Mouse (Mus musculus): ENCODE results near the gene Cdh24. TPM values are rescaled to one million over a fixed set of nuclear protein-coding genes. Genes with fewer than 3 reads are reported as not detected.

Gene Cdh24
- 1.00 and 1.1 TPM in 2 replicates for polyA plus RNA-seq (2012; rRNA removed)

GRCm38 (mm10) chr14:54641305-54641969 is at the start of gene Cdh24:
Cdh24 (minus strand) TSS chr14:54641364.

GRCm38 (mm10) chr14:54686522-54687143 is 45.5 kb upstream of the Cdh24 start, which contains the start of gene Acin1:
Acin1 (minus strand) TSS chr14:54686931.

GRCm38 (mm10) chr14:54686063-54686521 is 44.9 kb upstream of the Cdh24 start, which contains the start of gene 1700123O20Rik:
1700123O20Rik (plus strand) TSS chr14:54686216.

GRCm38 (mm10) chr14:54640946-54641304 is 239 bp downstream of the Cdh24 start, which contains the start of gene Gm17606:
Gm17606 (plus strand) TSS chr14:54640952.

GRCm38 (mm10) chr14:54621133-54621532 is 20.0 kb downstream of the Cdh24 start, which contains the start of gene Psmb11:
Psmb11 (plus strand) TSS chr14:54621433.

GRCm38 (mm10) chr14:54617897-54618365 is 23.2 kb downstream of the Cdh24 start, which contains the start of gene Psmb5:
Psmb5 (minus strand) TSS chr14:54618022.

GRCm38 (mm10) chr14:54605752-54606321 is 35.3 kb downstream of the Cdh24 start, which contains the start of gene 4931414P19Rik:
4931414P19Rik (minus strand) TSS chr14:54605993.

Other genes with a start within 250 kb of the Cdh24 start
- 6.7 and 7.2 TPM in 2 replicates for gene Slc7a7, start 223.6 kb downstream of the Cdh24 start, polyA plus RNA-seq (2012; rRNA removed)
- 155 and 165 TPM in 2 replicates for gene Mrpl52, start 214.5 kb downstream of the Cdh24 start, polyA plus RNA-seq (2012; rRNA removed)
- gene Mmp14, start 209.8 kb downstream of the Cdh24 start, polyA plus RNA-seq (2012; rRNA removed) = 18.4 and 19.3 TPM in 2 replicates
- 10.2 and 12.6 TPM in 2 replicates for gene Lrp10, start 177.2 kb downstream of the Cdh24 start, polyA plus RNA-seq (2012; rRNA removed)
- 0.06 and 0.08 TPM in 2 replicates for gene Rem2, start 165.3 kb downstream of the Cdh24 start, polyA plus RNA-seq (2012; rRNA removed)
- gene Prmt5, start 123.8 kb downstream of the Cdh24 start, polyA plus RNA-seq (2012; rRNA removed) = 23.5 and 25.7 TPM in 2 replicates
- gene Haus4, start 86.7 kb downstream of the Cdh24 start, polyA plus RNA-seq (2012; rRNA removed) = 23.2 and 26.4 TPM in 2 replicates
- 3.7 and 4.5 TPM in 2 replicates for gene Ajuba, start 63.8 kb downstream of the Cdh24 start, polyA plus RNA-seq (2012; rRNA removed)
- gene 4931414P19Rik, start 35.4 kb downstream of the Cdh24 start, polyA plus RNA-seq (2012; rRNA removed) = 3.8 and 4.0 TPM in 2 replicates
- 104 and 126 TPM in 2 replicates for gene Psmb5, start 23.3 kb downstream of the Cdh24 start, polyA plus RNA-seq (2012; rRNA removed)
- 0.01 TPM in 1 of 2 replicates, not detected in the other for gene Psmb11, start 19.9 kb downstream of the Cdh24 start, polyA plus RNA-seq (2012; rRNA removed)
- not detected in 2 replicates for gene Gm17606, start 412 bp downstream of the Cdh24 start, polyA plus RNA-seq (2012; rRNA removed)
- gene 1700123O20Rik, start 44.9 kb upstream of the Cdh24 start, polyA plus RNA-seq (2012; rRNA removed) = 32.7 and 36.7 TPM in 2 replicates
- gene Acin1, start 45.6 kb upstream of the Cdh24 start, polyA plus RNA-seq (2012; rRNA removed) = 71.1 and 71.7 TPM in 2 replicates
- 0.05 TPM in 2 replicates for gene Gm29776, start 57.5 kb upstream of the Cdh24 start, polyA plus RNA-seq (2012; rRNA removed)
- gene Cebpe, start 70.8 kb upstream of the Cdh24 start, polyA plus RNA-seq (2012; rRNA removed) = 5.1 and 7.5 TPM in 2 replicates
- 2.9 and 3.6 TPM in 2 replicates for gene Slc7a8, start 140.6 kb upstream of the Cdh24 start, polyA plus RNA-seq (2012; rRNA removed)
- not detected in 2 replicates for gene Rnf212b, start 172.8 kb upstream of the Cdh24 start, polyA plus RNA-seq (2012; rRNA removed)
- gene Homez, start 229.6 kb upstream of the Cdh24 start, polyA plus RNA-seq (2012; rRNA removed) = 1.1 and 1.2 TPM in 2 replicates
- gene Ppp1r3e, start 236.2 kb upstream of the Cdh24 start, polyA plus RNA-seq (2012; rRNA removed) = 2.6 and 3.0 TPM in 2 replicates
- gene Bcl2l2, start 242.0 kb upstream of the Cdh24 start, polyA plus RNA-seq (2012; rRNA removed) = 4.9 and 5.8 TPM in 2 replicates
- gene Gm20521, start 242.1 kb upstream of the Cdh24 start, polyA plus RNA-seq (2012; rRNA removed) = 0.09 and 0.10 TPM in 2 replicates